Mouse (Mus musculus) erythroblast, embryonic 14.5 days (primary cell): ENCODE data around the gene Gm20481.

ENCODE experiments used
- GATA1 ChIP-seq: IDR thresholded peaks from 2 replicates; pipeline ENCODE4 v1.6.1; 2012; ENCODE audit warnings: low read length, inconsistent platforms, mixed read lengths
- TAL1 ChIP-seq: IDR thresholded peaks from 3 replicates; pipeline ENCODE4 v1.6.1; 2012; ENCODE audit warnings: low read length, inconsistent platforms, mixed read lengths

DNA sequence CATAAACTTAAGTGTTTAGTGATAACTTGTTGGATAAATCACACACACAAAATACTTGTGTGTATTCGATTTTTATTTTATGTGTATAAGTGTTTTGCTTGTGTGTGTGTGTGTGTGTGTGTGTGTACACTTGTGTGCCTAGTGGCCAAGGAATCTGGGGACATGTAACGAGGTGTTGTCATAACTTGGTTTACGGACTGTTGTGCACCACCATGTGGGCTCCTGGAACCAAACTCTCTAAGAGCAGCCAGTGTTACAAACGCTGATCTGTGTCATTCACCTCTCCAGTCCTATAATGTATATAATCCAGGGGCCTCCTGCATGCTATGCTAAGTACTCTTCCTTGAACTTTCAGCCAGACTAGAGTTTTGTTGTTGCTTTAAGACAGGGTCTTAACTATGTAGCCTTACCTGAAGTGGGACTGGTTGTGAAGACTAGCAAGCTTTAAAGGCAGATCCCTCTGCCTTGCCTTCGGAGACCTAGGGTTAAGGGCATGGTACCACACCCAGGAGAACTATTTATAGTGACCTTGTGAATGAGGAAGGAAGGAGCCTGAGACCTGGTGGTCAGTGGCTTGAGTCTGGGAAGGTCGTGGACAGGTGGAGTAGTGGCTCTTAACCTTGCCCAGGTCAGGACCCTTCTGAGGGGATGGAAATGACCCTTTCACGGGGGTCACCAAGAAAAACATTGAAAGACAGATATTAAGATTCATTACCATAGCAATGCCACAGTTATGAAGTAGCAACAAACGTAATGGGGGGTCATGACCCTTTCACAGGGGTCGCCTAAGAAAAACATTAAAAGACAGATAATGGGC, 33.5 kb downstream of the Gm20481 start:
- TF ChIP-seq GATA1 (no peak), TAL1 (no peak)
